Mouse (Mus musculus) gastrocnemius, postnatal 14 days (tissue): ENCODE measurements around the gene Chd8. TPM values are rescaled to one million over a fixed set of nuclear protein-coding genes. Genes with fewer than 3 reads are reported as not detected.
A peak's percentile ranks its signal among the peaks of the same experiment; 100 is the strongest.
"Not testable (repeated sequence)": the region's sequence is repeated elsewhere in the genome, so short reads cannot be mapped to it uniquely, and the experiment has no call there.

Experiments used
- DNase-seq: peaks from one replicate; pipeline ENCODE4 v3.0.0; 2021; ENCODE audit warnings: mixed read lengths
- intact Hi-C: fragments of 180-260 bp; cut with DNase I; formaldehyde crosslinking; loops from one replicate; pipeline ENCODE4 v1.15.1; 2025; ENCODE audit warnings: low total_unique reads
- long read RNA-seq, 2 experiments: library from polyadenylated mRNA; stranded (forward); transcript quantifications; one replicate each; pipeline ENCODE4 v2.0.0; 2021
- total RNA-seq, 2 experiments: library from RNA; stranded (reverse); gene quantifications; 2 replicates each; pipeline ENCODE4 v1.2.3; 2021

Gene Chd8
- 10 to 100 TPM; 36.5 to 37.7 TPM for total RNA-seq
- long read RNA-seq, experiment 1, partial matches to known transcripts = 0 of 1 reads
- long read RNA-seq, experiment 1, other reads (novel, unspliced or antisense) = 1 of 1 reads
- long read RNA-seq, experiment 2, partial matches to known transcripts = 2 of 4 reads
- long read RNA-seq, experiment 2, other reads (novel, unspliced or antisense) = 2 of 4 reads

DNA sequence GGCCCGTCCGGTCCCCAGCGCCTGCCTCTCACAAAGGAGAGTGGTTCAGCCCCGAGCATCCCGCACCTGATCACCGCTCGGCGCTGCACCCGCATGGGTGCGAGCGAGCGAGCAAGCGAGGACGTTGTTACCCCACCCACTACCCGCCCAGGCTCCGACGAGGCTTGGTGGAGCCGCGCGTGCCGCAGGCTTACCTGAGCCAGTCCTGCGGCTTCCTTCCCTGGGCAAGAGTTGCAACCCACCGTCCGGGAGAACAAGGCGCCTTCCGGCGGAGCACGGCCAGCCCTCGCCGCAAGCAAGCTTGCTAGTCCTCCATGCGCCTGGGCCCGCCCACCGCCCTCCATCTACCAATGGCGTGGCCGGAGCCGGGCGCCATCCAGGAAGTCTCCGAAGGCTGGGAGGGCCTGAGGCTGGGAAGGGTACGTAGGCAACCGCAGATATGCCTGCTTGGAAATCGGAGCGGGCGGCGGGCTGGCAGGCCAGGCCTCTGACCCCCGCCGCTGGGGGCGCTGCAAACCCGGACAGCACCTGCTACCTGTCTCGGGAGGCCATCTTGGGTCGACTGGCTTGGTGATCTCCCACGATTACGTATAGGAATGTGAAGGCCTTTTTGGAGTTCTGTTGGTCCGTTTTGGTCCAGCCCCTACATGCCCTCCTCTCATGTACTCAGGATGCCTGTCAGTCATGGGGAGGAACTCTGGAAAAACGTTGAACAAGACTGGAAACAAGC, at the start of gene Chd8:
TSS of gene Chd8 (minus strand) at position 297 of the 730 bp plus-strand sequence.
- peak; percentile 98 for DNase-seq
- intact Hi-C loops = no loop called here

DNA sequence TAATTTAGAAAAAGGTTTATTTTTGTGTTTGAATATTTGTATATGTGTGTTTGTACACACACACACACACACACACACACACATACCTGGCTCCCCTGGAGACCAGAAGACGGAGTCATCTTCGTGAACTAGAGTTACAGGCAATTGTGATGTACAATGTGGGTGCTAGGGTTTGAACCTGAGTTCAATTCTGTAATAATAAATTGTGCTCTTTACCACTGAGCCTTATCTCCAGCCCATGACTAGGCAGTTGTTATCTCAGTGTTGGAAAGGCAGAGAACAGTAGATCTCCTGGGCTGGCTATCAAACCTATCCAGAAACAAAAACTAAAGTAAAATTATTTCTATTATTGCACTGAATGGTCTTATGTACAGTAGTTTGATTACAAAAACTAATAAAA, 48.5 kb upstream of the Chd8 start:
- no peak for DNase-seq
- intact Hi-C loops = no loop called here

DNA sequence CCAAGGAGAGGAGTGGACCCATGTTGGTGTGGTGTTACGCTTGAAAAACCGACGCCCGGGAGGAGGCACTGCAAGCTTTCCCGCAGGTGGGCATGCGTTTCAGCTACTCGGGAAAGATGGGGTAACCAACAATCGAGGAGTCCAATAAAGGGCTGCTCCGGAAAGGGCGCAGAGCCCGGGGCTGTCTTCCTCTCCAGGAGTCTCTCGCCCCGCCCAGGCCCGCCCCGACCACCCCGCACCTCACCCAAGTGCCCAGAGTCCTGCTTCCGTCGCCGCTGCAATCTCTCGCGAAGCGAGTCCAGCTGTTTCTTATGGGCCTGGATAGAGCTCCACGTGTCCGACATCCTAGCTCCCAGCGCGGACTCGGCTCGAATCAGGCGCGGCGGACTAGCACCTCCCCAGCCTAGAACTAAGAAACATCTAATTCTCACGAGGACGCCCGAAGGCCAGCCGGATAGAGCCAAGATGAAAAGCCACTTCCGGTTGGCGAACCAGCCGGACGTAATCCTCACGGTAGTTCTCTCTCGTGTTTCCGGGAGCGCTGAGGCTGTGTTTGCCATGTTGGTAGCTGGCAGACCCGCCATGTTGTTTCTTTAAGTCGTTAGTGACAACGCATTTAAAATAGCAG, 47.2 kb upstream of the Chd8 start, which contains the start of gene Mettl3:
TSS of gene Mettl3 (minus strand) at position 485 of the 628 bp plus-strand sequence.
- intact Hi-C loops = no loop called here
- DNase-seq = peak; percentile 91

DNA sequence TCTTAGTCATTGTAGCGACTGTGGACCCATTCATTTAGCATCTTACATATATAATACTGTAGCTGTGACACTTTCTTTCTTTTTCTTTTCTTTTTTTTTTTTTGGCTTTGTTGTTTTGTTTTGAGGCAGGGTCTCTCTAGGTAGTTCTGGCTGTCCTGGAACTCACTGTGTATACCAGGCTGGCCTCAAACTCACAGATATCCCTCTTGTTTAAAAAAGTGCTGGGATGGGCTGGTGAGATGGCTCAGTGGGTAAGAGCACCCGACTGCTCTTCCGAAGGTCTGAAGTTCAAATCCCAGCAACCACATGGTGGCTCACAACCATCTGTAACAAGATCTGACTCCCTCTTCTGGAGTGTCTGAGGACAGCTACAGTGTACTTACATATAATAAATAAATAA, 45.9 kb upstream of the Chd8 start:
- DNase-seq, intact Hi-C loops: not testable (repeated sequence)

DNA sequence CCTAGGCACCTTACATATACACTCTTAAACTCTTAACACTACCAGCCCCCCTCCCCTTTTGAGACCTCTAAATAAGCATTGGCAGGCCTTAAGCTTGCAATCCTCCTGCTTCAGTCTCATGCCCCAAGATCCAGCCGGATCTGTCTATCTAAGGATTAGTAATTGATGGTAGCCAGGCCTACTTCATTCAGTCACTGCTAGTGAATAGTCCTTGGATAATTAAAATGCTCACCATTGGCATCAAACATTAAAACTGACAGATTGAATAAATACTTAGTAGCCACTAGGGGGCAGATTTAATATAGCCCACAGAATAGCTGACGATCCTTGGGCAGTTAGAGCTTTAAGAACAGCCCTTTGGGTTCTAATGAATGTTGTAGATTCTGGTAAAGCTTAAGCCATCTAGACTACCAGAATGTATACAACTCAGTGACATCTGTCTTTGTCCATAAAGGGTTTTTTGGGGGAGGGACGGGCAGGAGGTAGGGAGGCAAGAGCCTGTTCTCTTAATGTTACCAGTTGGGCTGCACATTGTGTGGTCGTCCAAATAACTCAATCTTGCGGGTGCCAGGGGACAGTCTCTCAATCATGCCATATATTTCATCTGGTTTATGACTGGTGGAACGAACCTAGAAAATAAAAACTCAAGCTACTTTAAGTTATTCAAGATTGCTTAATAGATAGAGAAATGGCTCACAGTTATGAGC, 38.1 kb upstream of the Chd8 start:
- no peak for DNase-seq
- intact Hi-C loops = loop anchor here (2.0 kb wide), 1 partner anchor 39 kb away; no protein-coding TSS in a partner anchor

DNA sequence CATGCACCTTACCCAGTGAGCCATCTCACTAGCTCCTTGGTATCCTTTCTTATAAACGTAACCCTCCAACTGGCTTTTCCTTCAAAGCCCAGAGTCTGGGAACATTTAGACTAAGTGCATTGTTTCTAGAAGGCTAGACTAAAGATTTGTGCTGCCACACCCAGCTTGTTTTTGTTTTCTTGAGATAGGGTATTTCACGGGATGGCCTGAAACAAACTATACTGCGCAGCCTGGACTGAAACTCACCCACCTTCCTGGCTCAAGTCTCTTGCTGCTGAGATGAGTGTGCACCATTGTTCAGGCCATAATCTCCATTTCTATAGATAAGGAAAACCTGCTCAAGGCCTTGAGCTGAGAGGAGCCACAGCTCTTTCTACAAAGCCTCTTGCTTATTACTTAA, 26.6 kb upstream of the Chd8 start:
- intact Hi-C loops = no loop called here
- no peak for DNase-seq

DNA sequence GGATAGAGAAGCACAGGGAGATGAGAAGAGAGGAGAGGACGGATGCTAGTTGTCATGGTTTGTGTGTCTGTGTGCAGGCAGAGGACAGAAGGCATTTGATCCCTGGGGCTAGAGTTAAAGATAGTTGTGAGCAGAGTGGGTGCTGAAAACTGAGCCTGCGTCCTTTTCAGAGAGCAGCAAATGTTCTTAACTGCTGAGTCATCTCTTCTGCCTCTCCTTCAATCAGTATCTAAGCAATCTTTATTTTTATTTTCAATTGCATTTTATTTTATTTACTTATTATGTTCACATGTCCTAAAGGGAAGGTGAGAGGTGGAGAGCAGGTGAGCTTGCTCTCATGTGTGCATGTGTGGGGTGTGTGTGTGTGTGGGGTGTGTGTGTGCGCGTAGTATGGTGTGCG, 26.0 kb upstream of the Chd8 start:
- intact Hi-C loops = no loop called here
- DNase-seq = no peak

DNA sequence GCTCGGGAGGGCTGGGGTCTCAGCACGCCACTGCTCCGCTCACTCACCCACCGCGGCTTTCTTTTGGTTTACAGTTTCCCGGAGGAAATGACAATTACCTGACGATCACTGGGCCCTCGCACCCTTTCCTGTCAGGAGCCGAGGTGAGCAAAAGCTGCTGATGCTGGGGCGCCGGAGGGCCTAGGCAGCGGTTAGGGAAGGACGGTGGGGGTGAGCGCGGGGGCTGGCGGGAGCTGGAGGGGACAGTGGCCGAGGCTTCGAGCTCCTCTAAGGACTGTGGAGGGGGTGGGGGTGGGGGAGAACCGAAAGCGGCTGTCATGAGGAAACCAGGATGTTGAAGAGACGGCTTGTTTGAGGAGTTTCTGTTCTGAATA, 22.2 kb upstream of the Chd8 start:
- intact Hi-C loops = no loop called here
- DNase-seq = peak; percentile 27

DNA sequence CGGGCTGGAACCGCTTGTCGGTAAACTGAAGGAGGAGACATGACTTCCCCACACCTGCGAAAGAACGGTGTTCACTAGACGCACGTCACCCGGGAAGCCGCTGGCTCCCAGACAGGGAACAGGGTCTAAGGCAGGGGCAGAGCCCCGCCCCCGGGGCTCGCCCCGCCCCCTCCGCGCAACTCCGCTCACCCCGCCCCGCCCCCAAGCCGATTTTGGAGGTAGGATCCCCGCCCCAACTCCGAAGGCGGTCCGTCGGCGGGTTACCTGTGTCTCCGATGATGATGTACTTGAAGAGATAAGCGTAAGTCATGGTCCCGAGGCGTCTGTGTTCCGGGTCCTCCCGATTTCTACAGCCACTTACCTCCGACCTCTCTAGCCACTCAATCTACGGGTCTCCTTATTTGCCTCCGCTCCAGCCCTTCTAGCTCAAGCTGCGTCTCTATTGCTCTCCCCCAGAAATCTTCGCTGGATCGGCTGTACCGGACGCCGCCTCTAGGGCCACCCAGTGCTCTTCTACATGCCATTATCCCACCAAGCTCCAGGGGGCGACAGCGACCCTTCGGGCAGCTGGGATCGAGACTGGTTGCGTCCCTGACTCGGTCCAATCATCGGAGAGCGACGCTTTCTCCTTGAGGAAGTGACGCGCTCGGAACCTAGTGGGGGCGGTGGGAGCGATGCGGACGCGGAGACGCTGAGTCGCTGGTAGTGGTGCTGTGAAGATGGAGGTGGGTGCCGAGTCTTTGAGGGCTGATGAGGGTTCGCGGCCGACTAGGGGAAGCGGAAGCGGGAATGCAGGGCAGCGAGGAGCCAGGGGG, 21.6 kb upstream of the Chd8 start, which contains the start of the genes Tox4 and Rab2b:
TSS of gene Tox4 (plus strand) at position 215 of the 815 bp plus-strand sequence.
TSS of gene Rab2b (minus strand) at position 614 of the 815 bp plus-strand sequence.
- intact Hi-C loops = no loop called here
- peak; percentile 97 for DNase-seq

DNA sequence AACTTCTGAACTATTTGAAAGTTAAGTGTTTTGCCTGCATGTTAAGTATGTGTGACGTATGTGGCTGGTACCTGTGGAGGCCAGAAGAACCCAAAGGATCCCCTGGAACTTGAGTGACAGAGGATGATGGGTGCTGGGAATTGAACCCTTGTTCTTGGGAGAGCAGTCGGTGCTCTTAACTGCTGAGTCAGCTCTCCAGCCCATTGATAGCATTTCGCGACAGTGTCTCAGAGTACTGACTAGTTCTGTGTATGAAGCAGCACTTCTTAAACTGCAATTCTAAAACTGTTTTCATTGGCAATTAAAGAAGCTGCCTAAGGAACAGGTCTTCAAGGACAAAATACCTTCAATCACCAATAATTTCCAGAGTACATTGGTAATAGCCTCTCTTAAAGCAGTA, 19.6 kb upstream of the Chd8 start:
- DNase-seq = no peak
- intact Hi-C loops = no loop called here

DNA sequence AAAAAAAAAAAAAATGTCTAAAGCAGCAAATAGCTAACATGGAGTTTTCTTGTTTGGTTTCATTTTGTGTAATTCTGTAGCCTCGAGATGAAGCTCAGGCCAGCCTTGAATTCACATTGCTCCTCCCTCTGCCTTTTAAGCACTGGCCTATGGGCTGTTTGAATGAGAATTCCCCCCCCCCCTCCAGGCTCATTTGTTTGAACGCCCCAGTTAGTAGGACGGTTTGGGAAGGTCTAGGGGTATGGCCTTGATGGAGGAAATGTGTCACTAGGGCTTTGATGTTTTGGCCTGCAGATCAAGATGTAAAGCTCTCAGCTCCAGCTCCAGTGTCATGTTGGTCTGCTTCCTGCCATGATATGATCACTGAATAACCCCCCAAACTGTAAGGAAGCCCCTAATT, 15.2 kb upstream of the Chd8 start:
- DNase-seq = no peak
- intact Hi-C loops = no loop called here

DNA sequence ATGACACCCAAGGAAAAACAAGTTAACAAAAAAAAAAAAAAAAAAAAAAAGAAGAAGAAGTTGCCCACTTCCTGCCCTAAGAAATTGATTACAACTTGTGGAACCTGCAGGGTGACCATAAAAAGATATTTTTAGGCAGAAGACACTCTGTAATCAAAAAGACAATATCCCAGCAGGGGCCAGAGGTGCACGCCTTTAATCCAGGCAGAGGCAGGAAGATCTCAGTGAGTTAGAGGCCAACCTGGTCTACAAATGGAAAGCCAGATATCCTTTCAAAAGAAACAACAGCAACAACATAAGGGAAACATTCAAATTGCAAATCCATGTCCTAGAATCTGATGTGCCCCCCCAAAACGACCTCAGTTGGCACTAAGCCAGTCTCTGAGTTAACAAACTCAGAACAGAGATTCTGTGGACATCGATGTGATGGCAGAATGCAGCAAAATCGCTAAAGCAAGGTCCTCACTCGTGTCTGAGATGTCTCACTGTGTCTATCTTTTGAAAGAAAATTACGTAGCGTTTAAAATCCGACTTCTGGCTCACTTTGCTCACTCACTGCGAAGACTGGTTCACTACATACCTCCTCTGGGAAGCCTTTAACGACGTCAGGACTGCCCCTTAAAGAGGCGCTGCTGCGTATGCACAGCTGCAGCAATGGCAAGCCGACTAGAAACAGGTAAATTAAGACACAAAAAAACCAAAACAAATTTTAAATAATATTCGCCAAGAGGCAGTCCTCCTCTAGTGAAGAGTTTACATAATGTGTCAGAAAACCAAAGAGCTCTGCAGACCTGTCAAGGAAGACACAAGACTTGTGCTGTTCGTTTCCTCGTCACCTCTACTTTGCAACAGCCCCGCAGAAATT, 1.0 kb downstream of the Chd8 start:
- intact Hi-C loops = no loop called here

DNA sequence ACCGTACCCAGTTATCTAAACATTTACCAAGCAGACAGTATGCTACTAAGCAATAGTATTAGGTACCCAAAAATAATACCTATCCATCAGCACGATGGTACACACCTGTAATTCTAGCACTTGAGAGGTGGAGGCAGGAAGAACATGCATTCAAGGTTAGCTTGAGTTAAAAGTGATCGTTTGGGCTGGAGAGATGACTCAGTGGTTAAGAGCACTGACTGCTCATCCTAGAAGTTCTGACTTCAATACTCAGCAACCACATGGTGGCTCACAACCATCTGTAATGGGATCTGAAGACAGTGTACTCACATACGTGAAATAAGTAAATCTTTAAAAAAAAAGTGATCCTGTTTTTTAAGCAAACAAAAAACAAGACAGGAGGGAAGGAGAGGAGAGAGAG, 11.5 kb downstream of the Chd8 start:
- DNase-seq = no peak
- intact Hi-C loops = no loop called here

More for the DNA sequence above, 1.0 kb downstream of the Chd8 start:
- DNase-seq = no peak

DNA sequence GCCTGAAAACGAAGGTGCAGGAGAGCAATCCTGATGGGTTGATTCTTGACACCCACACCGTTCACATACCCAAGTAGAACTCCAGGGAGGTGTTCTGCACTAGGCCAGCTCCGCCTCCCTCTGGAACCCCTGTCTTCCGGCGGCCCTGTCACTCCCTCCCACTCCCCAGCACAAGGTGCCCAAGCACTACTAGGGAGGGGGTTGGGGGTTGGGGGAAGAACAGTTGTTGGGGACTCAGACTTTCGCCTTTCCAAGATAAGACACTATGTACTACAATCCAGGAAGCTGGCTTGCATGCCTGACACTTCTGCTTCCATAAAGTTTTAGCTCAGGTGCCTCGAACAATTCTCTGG, 12.9 kb downstream of the Chd8 start:
- no peak for DNase-seq
- intact Hi-C loops = no loop called here

DNA sequence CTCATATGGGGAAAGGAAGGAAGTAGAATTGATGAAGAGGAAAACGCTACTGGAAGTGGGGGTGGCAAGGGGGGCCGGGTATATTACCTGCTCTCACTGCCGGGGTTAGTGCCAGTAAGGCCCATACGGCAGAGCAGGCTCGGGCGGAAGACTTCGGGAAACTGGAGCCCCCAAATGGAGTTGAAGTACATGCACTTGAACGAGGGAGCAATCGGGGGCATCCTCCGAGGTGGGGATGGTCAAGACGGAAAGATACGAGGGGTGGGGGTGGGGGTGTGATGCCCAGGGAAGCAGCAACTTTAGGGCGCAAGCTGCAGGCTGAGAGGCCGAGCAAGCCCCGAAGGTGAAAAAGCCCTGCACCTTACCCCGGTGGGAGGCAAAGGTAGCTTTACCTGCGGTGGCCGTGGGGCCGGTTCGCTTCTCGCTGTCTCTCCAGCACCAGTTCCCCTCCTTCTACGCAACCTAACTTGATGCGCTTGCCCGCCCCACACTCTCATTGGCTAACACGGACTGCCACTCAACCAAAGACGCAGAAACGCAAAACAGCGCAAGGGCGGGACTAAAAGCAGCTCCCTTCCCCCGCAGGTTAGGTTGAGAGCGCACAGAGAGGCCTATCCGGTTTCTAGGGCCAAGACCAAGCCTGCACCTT, 13.4 kb downstream of the Chd8 start:
- peak; percentile 99 for DNase-seq
- intact Hi-C loops = no loop called here

DNA sequence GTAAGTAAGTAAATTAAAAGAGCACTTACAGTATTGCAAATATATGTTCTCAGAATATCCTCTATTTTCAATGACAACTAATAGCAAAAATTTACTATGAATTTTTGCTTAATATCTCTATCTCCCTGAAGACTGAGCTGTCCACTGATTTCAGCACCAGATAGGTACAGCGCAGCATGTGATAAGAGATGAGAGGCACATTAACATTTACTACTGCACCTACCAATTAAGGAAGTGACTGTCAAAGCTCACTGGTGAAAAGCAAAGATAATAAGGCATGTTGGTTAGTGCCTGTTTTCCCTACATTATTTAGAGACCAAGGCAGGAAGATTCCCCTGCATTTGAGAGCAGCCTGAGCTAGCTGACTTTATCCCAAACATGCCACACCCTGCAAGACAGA, 21.4 kb downstream of the Chd8 start:
- intact Hi-C loops = no loop called here
- DNase-seq = no peak

DNA sequence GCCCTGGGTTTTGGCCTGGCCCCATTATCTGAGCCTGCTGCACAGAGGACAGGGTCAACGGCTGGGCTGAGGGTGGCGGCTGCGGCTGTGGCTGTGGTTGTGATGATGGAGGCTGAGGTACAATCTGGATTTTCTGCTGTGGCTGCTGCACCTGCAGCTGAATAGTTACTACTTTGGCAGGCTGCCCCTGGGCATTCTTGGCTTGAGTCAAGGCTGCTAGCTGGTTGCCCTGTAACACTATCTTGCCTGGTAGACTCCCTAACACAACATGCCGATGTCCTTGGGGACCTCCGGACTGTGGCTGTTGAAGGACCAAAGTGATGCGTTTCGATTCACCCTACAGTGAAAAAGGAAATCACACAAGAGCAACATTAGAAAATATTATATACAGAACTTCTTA, 22.4 kb downstream of the Chd8 start:
- intact Hi-C loops = no loop called here

DNA sequence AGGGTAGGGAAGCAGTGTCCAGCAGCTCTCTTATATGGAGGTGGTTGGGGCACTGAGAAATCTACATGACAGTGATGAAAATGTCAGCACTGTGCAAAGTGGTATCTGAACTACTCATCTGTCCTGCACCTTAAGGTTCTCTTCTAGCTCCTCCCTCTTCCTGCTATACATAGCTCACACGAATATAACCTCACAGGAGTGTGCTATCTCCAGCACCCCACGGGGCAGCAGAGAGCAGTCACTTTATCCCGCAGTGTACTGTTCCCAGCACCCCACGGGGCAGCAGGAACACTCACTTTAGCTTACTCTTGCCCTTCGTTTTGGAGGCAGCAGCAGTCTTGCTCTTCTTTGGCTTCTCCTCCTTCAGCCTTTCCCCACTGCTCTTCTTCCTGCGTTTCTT, 25.3 kb downstream of the Chd8 start:
- intact Hi-C loops = no loop called here

More for the DNA sequence above, 22.4 kb downstream of the Chd8 start:
- DNase-seq = peak; percentile 34

More for the DNA sequence above, 25.3 kb downstream of the Chd8 start:
- no peak for DNase-seq
